Mouse (Mus musculus) liver, embryonic 11.5 days (tissue): ENCODE results near the gene Manbal. TPM values are rescaled to one million over a fixed set of nuclear protein-coding genes. Genes with fewer than 3 reads are reported as not detected.

Experiments
- ATAC-seq: fragments of 200-750 bp; cut with Nextera tagmentation; replicated peaks from 2 replicates; pipeline ENCODE4 v1.8.0; 2017; ENCODE audit warnings: moderate number of reproducible peaks, mild to moderate bottlenecking, moderate TSS enrichment, moderate library complexity; ENCODE audit not compliant: low FRiP score
- DNase-seq: peaks from one replicate; pipeline ENCODE4 v3.0.0-alpha.2; 2017; ENCODE audit warnings: low spot score
- H3K27ac ChIP-seq: fragments of 300-500 bp; sonication (generic); 2 replicates; pipeline ENCODE4 v1.5.1; 2014; ENCODE audit warnings: mild to moderate bottlenecking, low read depth, low read length, control low read depth
- H3K27me3 ChIP-seq: fragments of 300-500 bp; sonication (generic); replicated peaks from 2 replicates; pipeline ENCODE4 v1.6.1; 2014; ENCODE audit warnings: low read length, mixed read lengths; ENCODE audit not compliant: control insufficient read depth, insufficient read depth
- H3K36me3 ChIP-seq: fragments of 300-500 bp; sonication (generic); 2 replicates; pipeline ENCODE4 v1.6.1; 2014; ENCODE audit warnings: mild to moderate bottlenecking, low read length, moderate library complexity, mixed read lengths; ENCODE audit not compliant: control insufficient read depth, insufficient read depth
- H3K4me1 ChIP-seq: fragments of 300-500 bp; sonication (generic); replicated peaks from 2 replicates; pipeline ENCODE4 v1.6.1; 2014; ENCODE audit warnings: low read length, mixed read lengths; ENCODE audit not compliant: control insufficient read depth, insufficient read depth
- H3K4me2 ChIP-seq: fragments of 300-500 bp; sonication (generic); 2 replicates; pipeline ENCODE4 v1.6.1; 2014; ENCODE audit warnings: mild to moderate bottlenecking, control low read depth, moderate library complexity
- H3K4me3 ChIP-seq: fragments of 300-500 bp; sonication (generic); 2 replicates; pipeline ENCODE4 v1.5.1; 2014; ENCODE audit warnings: low read depth, low read length, control low read depth
- H3K9ac ChIP-seq: fragments of 300-500 bp; sonication (generic); 2 replicates; pipeline ENCODE4 v1.6.1; 2014; ENCODE audit warnings: low read depth, low read length, control low read depth
- H3K9me3 ChIP-seq: fragments of 300-500 bp; sonication (generic); 2 replicates; pipeline ENCODE4 v1.6.1; 2016; ENCODE audit warnings: low read length, inconsistent platforms, mixed read lengths; ENCODE audit not compliant: control insufficient read depth
- whole genome bisulfite sequencing: fragments of 180-500 bp; shearing (Covaris S2); extraction: QIAGEN DNeasy Blood & Tissue Kit; methylation state at CpG from one replicate; pipeline ENCODE4 v1.1.7; 2014; 5-methylcytosine and 5-hydroxymethylcytosine counted together
- polyA plus RNA-seq: library from polyadenylated mRNA; unstranded; fragments of >200 nt; fragmentation: Nextera tagmentation; extraction: Ambion mirVana; gene quantifications from 2 replicates; pipeline ENCODE4 v1.2.1, GENCODE M21; 2014

The Manbal gene
- 21.2 and 23.0 TPM in 2 replicates for polyA plus RNA-seq

GRCm38 (mm10) chr2:157367184-157367893 lies at the start of gene Manbal:
Manbal (plus strand) TSS chr2:157367594.
- no peaks in the 10 kb centered on the region for H3K9me3 ChIP-seq
- H3K9ac ChIP-seq: peak within 1 kb of the TSS; percentile 87
- H3K27ac ChIP-seq: peak within 1 kb of the TSS; percentile 92
- H3K4me1 ChIP-seq: peaks cover 3% of the 10 kb centered on the region; the same call in 1 of the 2 replicates
- peak; percentile 98 for DNase-seq
- 4% methylated on average over 42 of the region's 42 CpGs for WGBS
- H3K4me2 ChIP-seq: peak within 1 kb of the TSS; percentile 69
- no peaks in the 10 kb centered on the region for H3K36me3 ChIP-seq
- ATAC-seq: peak; percentile 90
- no peaks in the 10 kb centered on the region for H3K27me3 ChIP-seq
- peak within 1 kb of the TSS; percentile 89 for H3K4me3 ChIP-seq

- DNase-seq (no peak), ATAC-seq (no peak)
- Histone ChIP-seq H3K4me1 (no peaks in the 10 kb centered on the region), H3K4me3 (no peak overlapping the region), H3K9ac (no peak overlapping the region), H3K27ac (no peak overlapping the region), H3K4me2 (no peak overlapping the region), H3K36me3 (peaks cover 66% of the 10 kb centered on the region), H3K27me3 (no peaks in the 10 kb centered on the region), H3K9me3 (no peaks in the 10 kb centered on the region)
- 90% methylated on average over 8 of the region's 8 CpGs for WGBS
Observed at GRCm38 (mm10) chr2:157320135-157320534, 47.3 kb upstream of the Manbal start.

GRCm38 (mm10) chr2:157320886-157321285 lies 46.5 kb upstream of the Manbal start:
- DNase-seq: no peak

GRCm38 (mm10) chr2:157322029-157322766 lies 45.2 kb upstream of the Manbal start:
- H3K4me1 ChIP-seq: no peaks in the 10 kb centered on the region
- DNase-seq (no peak), ATAC-seq (no peak)
- WGBS: 89% methylated on average over 5 of the region's 5 CpGs
- no peak overlapping the region for H3K4me2 ChIP-seq
- no peak overlapping the region for H3K9ac ChIP-seq
- no peak overlapping the region for H3K27ac ChIP-seq
- H3K36me3 ChIP-seq: peaks cover 65% of the 10 kb centered on the region
- no peaks in the 10 kb centered on the region for H3K27me3 ChIP-seq
- H3K4me3 ChIP-seq: no peak overlapping the region
- H3K9me3 ChIP-seq: no peaks in the 10 kb centered on the region

More at GRCm38 (mm10) chr2:157320886-157321285, 46.5 kb upstream of the Manbal start:
- no peaks in the 10 kb centered on the region for H3K27me3 ChIP-seq
- ATAC-seq: no peak
- no peak overlapping the region for H3K4me3 ChIP-seq
- peaks cover 63% of the 10 kb centered on the region for H3K36me3 ChIP-seq
- H3K4me2 ChIP-seq: no peak overlapping the region
- no peaks in the 10 kb centered on the region for H3K4me1 ChIP-seq
- H3K9ac ChIP-seq: no peak overlapping the region
- H3K27ac ChIP-seq: no peak overlapping the region
- H3K9me3 ChIP-seq: no peaks in the 10 kb centered on the region
- WGBS: 83% methylated on average over 5 of the region's 5 CpGs

- Histone ChIP-seq H3K27me3 (no peaks in the 10 kb centered on the region), H3K9ac (no peak overlapping the region), H3K27ac (no peak overlapping the region), H3K9me3 (no peaks in the 10 kb centered on the region), H3K4me3 (no peak overlapping the region), H3K4me2 (no peak overlapping the region), H3K4me1 (no peaks in the 10 kb centered on the region; the same call in 1 of the 2 replicates), H3K36me3 (peaks cover 51% of the 10 kb centered on the region)
- DNase-seq (no peak), ATAC-seq (no peak)
- WGBS: 77% methylated on average over 2 of the region's 2 CpGs
Observed at GRCm38 (mm10) chr2:157325238-157325637, 42.2 kb upstream of the Manbal start.

GRCm38 (mm10) chr2:157328106-157328505 lies 39.3 kb upstream of the Manbal start:
- peaks cover 27% of the 10 kb centered on the region for H3K36me3 ChIP-seq
- no peak overlapping the region for H3K27ac ChIP-seq

GRCm38 (mm10) chr2:157328570-157328969 lies 38.8 kb upstream of the Manbal start:
- ATAC-seq: no peak
- peaks cover 23% of the 10 kb centered on the region for H3K36me3 ChIP-seq
- 60% methylated on average over 11 of the region's 11 CpGs for WGBS
- no peaks in the 10 kb centered on the region for H3K27me3 ChIP-seq
- H3K27ac ChIP-seq: no peak overlapping the region
- H3K4me1 ChIP-seq: no peaks in the 10 kb centered on the region; the same call in 1 of the 2 replicates
- H3K9ac ChIP-seq: no peak overlapping the region
- no peak for DNase-seq
- no peak overlapping the region for H3K4me3 ChIP-seq
- no peak overlapping the region for H3K4me2 ChIP-seq
- H3K9me3 ChIP-seq: no peaks in the 10 kb centered on the region

More at GRCm38 (mm10) chr2:157328106-157328505, 39.3 kb upstream of the Manbal start:
- Histone ChIP-seq H3K9ac (no peak overlapping the region), H3K4me1 (no peaks in the 10 kb centered on the region; the same call in 1 of the 2 replicates), H3K27me3 (no peaks in the 10 kb centered on the region), H3K4me2 (no peak overlapping the region), H3K4me3 (no peak overlapping the region), H3K9me3 (no peaks in the 10 kb centered on the region)
- ATAC-seq (no peak), DNase-seq (no peak)
- 57% methylated on average over 5 of the region's 5 CpGs for WGBS

GRCm38 (mm10) chr2:157332059-157332458 lies 35.3 kb upstream of the Manbal start:
- Histone ChIP-seq H3K4me1 (no peaks in the 10 kb centered on the region; the same call in 1 of the 2 replicates), H3K27ac (no peak overlapping the region), H3K36me3 (peaks cover 5% of the 10 kb centered on the region; the same call in 1 of the 2 replicates), H3K9ac (no peak overlapping the region), H3K9me3 (no peaks in the 10 kb centered on the region), H3K4me2 (no peak overlapping the region), H3K4me3 (no peak overlapping the region), H3K27me3 (no peaks in the 10 kb centered on the region)
- WGBS: 89% methylated on average over 5 of the region's 5 CpGs
- ATAC-seq: no peak
- DNase-seq: no peak
